Mouse (Mus musculus): ENCODE data around the gene Zzef1. TPM values are rescaled to one million over a fixed set of nuclear protein-coding genes. Genes with fewer than 3 reads are reported as not detected.

The Zzef1 gene
- polyA plus RNA-seq, 1 experiment, result 25.8 TPM

DNA sequence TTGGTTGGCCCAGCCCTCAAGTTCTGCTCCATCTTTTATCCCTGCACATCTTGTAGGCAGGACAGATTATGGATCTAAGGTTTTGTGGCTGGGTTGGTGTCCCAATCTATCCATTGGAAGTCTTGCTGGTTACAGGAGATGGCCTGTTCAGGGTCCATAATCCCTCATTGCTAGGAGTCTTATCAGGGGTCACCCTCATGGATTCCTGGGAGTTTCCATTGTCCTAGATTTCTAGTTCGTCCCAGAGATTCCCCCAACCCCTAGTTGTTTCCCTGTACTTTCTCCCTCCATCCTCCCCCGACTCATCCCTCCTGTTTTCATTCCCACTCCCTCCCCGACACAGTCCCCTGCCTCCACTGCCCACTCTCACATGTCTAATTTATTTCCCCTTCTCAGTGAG, 58.2 kb downstream of the Zzef1 start:
- Histone ChIP-seq H3K4me1 (ENCODE audit: control insufficient read depth, insufficient read depth, low read length) (no peaks in the 10 kb centered on the region), H3K27ac (ENCODE audit: insufficient read depth, low read depth, low read length) (no peak overlapping the region), H3K4me3 (ENCODE audit: insufficient read depth, low read length) (no peak overlapping the region)
- TF ChIP-seq CTCF (IDR thresholded peaks at IDR 0.05; ENCODE audit: low read depth, low read length) (no peak), POLR2A (IDR thresholded peaks at IDR 0.05; ENCODE audit: borderline replicate concordance, low read depth, low read length) (no peak)

DNA sequence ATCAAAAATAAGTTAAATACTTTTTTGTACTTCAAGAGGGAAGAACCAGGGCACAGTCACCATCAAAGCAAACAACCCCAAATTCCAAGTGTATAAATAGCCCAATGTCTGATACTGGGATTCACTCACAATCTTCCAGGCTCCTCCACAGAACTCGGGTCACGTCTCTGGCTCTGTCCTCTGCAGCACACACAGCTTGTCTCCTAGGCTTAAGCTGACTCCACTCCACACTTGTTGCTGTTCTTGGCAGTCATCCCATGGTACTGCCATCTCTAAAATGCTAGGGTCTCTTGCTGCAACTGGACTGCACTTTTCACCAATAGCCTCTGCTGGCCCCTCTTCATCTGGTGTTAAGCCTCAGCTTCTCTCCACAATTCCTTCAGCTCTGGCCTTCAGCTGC, 60.7 kb downstream of the Zzef1 start:
- H3K4me1 ChIP-seq (ENCODE audit: control insufficient read depth, insufficient read depth, low read length), result no peaks in the 10 kb centered on the region
- H3K4me3 ChIP-seq (ENCODE audit: insufficient read depth, low read length), result no peak overlapping the region
- TF ChIP-seq CTCF (IDR thresholded peaks at IDR 0.05; ENCODE audit: low read depth, low read length), result no peak
- TF ChIP-seq POLR2A (IDR thresholded peaks at IDR 0.05; ENCODE audit: borderline replicate concordance, low read depth, low read length), result no peak
- no peak overlapping the region for H3K27ac ChIP-seq (ENCODE audit: insufficient read depth, low read depth, low read length)

DNA sequence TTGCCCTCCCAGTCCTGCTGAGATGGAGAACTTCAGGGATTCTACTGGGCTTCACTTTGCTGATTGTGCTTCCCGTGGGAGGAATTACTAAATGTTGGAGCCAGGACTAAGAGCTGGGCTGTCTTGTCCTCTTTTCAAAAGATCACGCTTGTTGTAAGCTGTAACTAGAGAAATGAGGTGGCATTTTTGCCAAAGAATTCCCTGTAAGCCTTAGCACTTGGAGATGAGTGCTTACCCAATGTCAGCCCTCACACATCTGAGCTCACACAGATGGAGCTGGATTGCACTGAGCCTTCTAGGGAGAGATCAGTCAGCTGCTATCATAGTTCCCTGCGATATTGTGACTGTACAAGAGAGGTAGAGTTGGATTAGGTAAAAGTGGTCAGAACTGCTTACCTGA, 65.2 kb downstream of the Zzef1 start:
- Histone ChIP-seq H3K4me3 (ENCODE audit: insufficient read depth, low read length) (no peak overlapping the region), H3K27ac (ENCODE audit: insufficient read depth, low read depth, low read length) (no peak overlapping the region), H3K4me1 (ENCODE audit: control insufficient read depth, insufficient read depth, low read length) (no peaks in the 10 kb centered on the region)
- no peak for TF ChIP-seq CTCF (IDR thresholded peaks at IDR 0.05; ENCODE audit: low read depth, low read length)
- TF ChIP-seq POLR2A (IDR thresholded peaks at IDR 0.05; ENCODE audit: borderline replicate concordance, low read depth, low read length), result no peak

DNA sequence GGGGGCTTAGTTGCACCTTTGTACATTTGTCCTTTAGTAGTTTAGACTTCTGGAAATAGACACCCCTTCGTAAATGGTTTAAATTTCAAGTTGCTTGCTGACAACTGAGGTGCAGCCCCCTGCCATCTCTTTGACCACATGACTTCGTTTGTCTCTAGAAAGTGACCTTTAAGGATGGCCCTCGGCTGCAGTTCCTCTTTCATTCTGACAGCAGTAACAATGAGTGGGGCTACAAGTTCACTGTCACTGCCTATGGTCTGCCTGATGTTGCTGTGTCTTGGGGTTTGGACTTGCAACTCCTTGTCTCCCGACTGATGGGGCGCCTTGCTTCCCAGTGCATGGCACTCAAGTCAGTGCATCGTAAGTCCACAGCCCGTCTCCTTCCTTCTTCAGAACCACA, 70.4 kb downstream of the Zzef1 start:
- H3K27ac ChIP-seq (ENCODE audit: insufficient read depth, low read depth, low read length), result no peak overlapping the region
- H3K4me1 ChIP-seq (ENCODE audit: control insufficient read depth, insufficient read depth, low read length), result no peaks in the 10 kb centered on the region
- TF ChIP-seq POLR2A (IDR thresholded peaks at IDR 0.05; ENCODE audit: borderline replicate concordance, low read depth, low read length), result no peak
- TF ChIP-seq CTCF (IDR thresholded peaks at IDR 0.05; ENCODE audit: low read depth, low read length), result no peak
- H3K4me3 ChIP-seq (ENCODE audit: insufficient read depth, low read length), result no peak overlapping the region

DNA sequence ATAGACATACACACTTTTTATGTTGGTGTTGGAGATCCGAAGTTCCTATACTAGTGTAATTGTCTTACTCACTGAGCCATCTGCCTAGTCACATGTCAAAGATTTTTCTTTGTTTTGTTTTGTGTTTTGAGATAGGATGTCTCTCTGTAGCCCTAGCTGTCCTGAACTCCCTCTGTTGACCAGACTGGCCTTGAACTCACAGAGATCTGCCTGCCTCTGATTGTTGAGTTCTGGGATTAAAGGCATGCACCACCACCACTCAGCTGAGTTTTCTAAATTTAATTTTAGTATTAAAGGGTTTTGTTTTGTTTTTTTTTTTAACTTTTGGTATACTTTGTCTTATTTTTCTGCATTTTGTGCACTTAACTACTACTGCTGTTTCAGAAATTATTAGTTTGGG, 76.0 kb downstream of the Zzef1 start:
- Histone ChIP-seq H3K4me3 (ENCODE audit: insufficient read depth, low read length) (no peak overlapping the region), H3K27ac (ENCODE audit: insufficient read depth, low read depth, low read length) (no peak overlapping the region), H3K4me1 (ENCODE audit: control insufficient read depth, insufficient read depth, low read length) (no peaks in the 10 kb centered on the region)
- TF ChIP-seq CTCF (IDR thresholded peaks at IDR 0.05; ENCODE audit: low read depth, low read length) (no peak), POLR2A (IDR thresholded peaks at IDR 0.05; ENCODE audit: borderline replicate concordance, low read depth, low read length) (no peak)

DNA sequence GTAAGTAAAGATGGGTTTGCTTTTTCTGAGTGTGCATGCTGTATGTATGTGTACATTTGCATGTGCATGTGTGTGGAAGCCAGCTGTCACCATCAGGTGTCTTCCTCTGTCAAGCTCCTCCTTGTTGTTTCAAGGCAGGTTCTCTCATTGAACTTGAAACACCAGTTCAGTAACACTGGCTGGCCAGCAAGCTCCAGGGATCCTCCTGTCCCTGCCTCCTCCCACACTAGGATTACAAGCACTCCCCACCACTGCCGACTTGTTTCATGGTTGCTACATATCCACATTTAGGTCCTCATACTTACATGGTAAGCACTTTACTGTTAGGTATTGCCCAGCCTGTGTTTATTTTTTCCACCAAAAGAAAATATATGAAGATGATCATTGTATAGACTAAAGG, 96.6 kb downstream of the Zzef1 start:
- no peaks in the 10 kb centered on the region for H3K4me1 ChIP-seq (ENCODE audit: control insufficient read depth, insufficient read depth, low read length)
- TF ChIP-seq CTCF (IDR thresholded peaks at IDR 0.05; ENCODE audit: low read depth, low read length) (no peak), POLR2A (IDR thresholded peaks at IDR 0.05; ENCODE audit: borderline replicate concordance, low read depth, low read length) (no peak)
- no peak overlapping the region for H3K4me3 ChIP-seq (ENCODE audit: insufficient read depth, low read length)
- H3K27ac ChIP-seq (ENCODE audit: insufficient read depth, low read depth, low read length), result no peak overlapping the region

DNA sequence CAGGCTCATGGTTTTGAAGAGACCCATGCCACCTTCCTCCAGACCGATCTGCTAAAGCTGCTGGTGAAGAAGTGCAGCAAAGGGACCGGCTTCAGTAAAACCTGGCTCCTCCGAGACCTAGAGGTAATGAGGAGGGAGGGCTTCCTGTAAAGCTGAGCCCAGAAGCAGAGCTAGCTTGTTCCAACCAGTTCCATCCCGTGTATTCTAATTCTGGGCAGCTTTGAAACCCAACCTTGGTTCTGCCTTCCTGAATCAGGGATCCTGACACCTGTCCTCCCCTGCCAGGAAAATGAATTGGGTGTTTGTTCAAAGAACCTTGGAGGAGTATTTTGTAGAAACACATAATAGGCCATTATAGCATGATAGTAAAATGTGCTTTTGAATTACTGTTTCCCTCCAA, 112.4 kb downstream of the Zzef1 start:
- Histone ChIP-seq H3K4me3 (ENCODE audit: insufficient read depth, low read length) (no peak overlapping the region), H3K27ac (ENCODE audit: insufficient read depth, low read depth, low read length) (no peak overlapping the region), H3K4me1 (ENCODE audit: control insufficient read depth, insufficient read depth, low read length) (no peaks in the 10 kb centered on the region)
- TF ChIP-seq POLR2A (IDR thresholded peaks at IDR 0.05; ENCODE audit: borderline replicate concordance, low read depth, low read length), result no peak
- no peak for TF ChIP-seq CTCF (IDR thresholded peaks at IDR 0.05; ENCODE audit: low read depth, low read length)

DNA sequence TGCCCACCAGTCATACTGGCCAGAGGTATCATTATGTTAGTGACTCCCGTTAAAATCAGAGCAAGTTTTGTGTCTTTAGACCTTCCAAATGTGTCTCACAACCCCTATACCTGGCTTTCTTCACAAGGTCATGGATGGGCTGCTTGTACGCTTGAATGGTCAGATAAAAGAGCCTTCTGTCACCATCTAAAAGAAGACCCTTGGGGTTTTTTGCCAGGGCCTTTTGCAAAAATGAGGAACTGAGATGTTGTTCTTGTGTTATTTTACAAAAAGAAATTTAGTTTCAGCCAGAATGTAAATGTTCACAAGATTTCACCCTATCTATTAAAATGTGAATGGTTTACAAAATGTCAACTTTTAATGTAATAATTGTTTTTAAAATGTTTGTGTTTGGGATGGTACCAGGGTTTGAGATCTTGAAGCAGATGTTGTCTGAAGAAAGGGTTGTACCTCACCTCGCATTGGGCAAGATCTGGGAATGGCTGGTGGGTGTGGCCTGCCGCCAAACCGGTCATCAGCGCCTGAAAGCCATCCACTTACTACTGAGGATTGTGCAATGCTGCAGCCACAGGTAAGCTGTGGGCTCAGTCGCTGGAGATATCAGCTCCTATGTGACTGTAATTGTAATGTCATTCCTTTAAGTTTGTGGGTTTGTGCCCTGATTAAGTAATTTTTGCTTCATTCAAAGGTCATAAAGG, 121.4 kb downstream of the Zzef1 start:
- TF ChIP-seq POLR2A (IDR thresholded peaks at IDR 0.05; ENCODE audit: borderline replicate concordance, low read depth, low read length) (no peak), CTCF (IDR thresholded peaks at IDR 0.05; ENCODE audit: low read depth, low read length) (no peak)
- H3K4me3 ChIP-seq (ENCODE audit: insufficient read depth, low read length), result no peak overlapping the region
- no peak overlapping the region for H3K27ac ChIP-seq (ENCODE audit: insufficient read depth, low read depth, low read length)
- H3K4me1 ChIP-seq (ENCODE audit: control insufficient read depth, insufficient read depth, low read length), result no peaks in the 10 kb centered on the region

DNA sequence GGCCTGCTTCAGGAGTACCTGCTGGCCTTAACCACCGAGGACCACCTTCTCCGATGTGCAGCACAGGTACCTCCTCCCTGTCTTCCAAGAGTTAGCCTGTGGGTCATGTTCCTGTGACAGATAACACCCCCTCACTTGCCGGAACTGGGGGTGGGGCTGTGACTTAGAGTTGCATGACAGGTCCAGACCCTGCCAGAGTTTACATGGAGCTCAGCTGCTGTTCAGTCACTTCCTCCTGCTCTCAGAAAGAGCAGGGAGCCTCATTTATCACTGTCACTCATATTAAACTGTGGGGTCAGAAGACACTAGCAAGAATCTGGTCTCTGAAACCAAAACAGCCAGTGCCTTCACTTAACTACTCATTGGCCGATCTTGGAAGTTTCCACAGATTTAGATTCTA, 127.1 kb downstream of the Zzef1 start:
- Histone ChIP-seq H3K27ac (ENCODE audit: insufficient read depth, low read depth, low read length) (no peak overlapping the region), H3K4me1 (ENCODE audit: control insufficient read depth, insufficient read depth, low read length) (peaks cover 2% of the 10 kb centered on the region), H3K4me3 (ENCODE audit: insufficient read depth, low read length) (no peak overlapping the region)
- TF ChIP-seq POLR2A (IDR thresholded peaks at IDR 0.05; ENCODE audit: borderline replicate concordance, low read depth, low read length), result no peak
- TF ChIP-seq CTCF (IDR thresholded peaks at IDR 0.05; ENCODE audit: low read depth, low read length), result no peak

DNA sequence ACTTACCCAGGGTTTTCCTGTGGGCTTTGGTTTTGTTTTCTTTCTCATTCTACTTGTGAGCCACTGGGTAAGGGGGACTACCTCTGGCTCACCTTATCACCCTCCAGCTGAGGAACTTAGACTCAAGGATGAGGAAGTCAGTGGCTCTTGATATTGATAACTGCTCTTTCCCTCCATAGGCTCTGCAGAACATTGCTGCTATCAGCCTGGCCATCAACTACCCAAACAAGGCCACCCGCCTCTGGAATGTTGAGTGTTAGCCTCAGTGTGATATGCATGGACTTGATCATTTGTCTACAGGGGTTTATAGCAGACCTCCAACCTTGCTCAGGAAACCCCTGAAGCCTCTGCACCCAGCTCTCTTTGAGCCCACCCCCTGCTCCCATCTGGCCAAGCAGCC, 128.4 kb downstream of the Zzef1 start:
- H3K4me1 ChIP-seq (ENCODE audit: control insufficient read depth, insufficient read depth, low read length), result peaks cover 5% of the 10 kb centered on the region
- TF ChIP-seq CTCF (IDR thresholded peaks at IDR 0.05; ENCODE audit: low read depth, low read length) (no peak), POLR2A (IDR thresholded peaks at IDR 0.05; ENCODE audit: borderline replicate concordance, low read depth, low read length) (no peak)

DNA sequence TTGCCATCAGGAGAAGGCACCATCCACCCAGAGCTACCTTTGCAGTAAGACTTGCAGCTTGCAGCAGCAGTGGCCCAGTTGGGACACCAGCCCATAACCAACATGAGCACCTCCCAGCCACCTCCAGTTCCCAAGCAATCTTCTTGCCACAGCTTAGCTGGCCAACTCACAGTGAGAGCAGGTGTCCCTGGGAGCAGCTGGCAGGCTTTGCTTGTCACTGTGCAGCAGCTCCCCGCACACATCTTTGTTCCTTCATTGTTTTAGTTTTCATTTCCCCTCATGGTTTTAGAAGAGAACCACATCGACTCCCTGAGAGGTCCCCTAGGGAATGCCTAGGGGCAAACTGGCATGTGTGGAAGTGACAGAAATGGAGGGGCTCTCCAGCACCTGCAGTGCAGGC, 129.0 kb downstream of the Zzef1 start:
- Histone ChIP-seq H3K4me1 (ENCODE audit: control insufficient read depth, insufficient read depth, low read length) (peaks cover 5% of the 10 kb centered on the region), H3K27ac (ENCODE audit: insufficient read depth, low read depth, low read length) (no peak overlapping the region), H3K4me3 (ENCODE audit: insufficient read depth, low read length) (no peak overlapping the region)
- TF ChIP-seq POLR2A (IDR thresholded peaks at IDR 0.05; ENCODE audit: borderline replicate concordance, low read depth, low read length), result no peak
- TF ChIP-seq CTCF (IDR thresholded peaks at IDR 0.05; ENCODE audit: low read depth, low read length), result no peak

More for the DNA sequence above, 128.4 kb downstream of the Zzef1 start:
- Histone ChIP-seq H3K4me3 (ENCODE audit: insufficient read depth, low read length) (no peak overlapping the region), H3K27ac (ENCODE audit: insufficient read depth, low read depth, low read length) (no peak overlapping the region)
